ENCODE assay signal across 8 mouse cellular contexts in the genomic region with DNA sequence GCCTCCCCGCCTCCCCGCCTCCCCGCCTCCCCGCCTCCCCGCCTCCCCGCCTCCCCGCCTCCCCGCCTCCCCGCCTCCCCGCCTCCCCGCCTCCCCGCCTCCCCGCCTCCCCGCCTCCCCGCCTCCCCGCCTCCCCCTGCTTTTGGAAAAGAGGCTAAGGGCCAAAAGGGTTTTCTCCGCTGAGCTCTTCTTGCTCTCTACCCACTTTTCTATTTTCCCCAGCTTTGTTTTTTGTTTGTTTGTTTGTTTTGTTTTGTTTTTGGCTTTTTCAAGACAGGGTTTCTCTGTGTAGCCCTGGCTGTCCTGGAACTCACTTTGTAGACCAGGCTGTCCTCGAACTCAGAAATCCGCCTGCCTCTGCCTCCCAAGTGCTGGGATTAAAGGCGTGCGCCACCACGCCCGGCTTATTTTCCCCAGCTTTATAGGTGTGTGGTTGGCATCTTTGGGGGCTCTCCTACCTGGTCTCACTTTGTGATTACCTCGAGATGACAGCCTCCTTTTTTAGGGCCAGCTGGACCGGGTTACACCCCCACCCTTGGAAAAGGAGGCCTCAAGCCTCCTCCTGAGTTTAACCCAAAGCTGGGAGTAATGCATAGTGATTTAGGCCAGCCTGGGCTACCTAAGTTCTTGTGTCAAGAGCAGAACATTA. TPM values are rescaled to one million over a fixed set of nuclear protein-coding genes. Genes with fewer than 3 reads are reported as not detected.
DNase-seq lines count a peak whose midpoint lies in the region; ATAC-seq and TF ChIP-seq lines count a peak whose summit lies in the region.
"Not testable (repeated sequence)": the region's sequence is repeated elsewhere in the genome, so short reads cannot be mapped to it uniquely, and the experiment has no call there.

No protein-coding gene starts in this region.

- not testable (repeated sequence) for H3K36me3 ChIP-seq in embryonic facial prominence, embryonic 11.5 days (replicated peaks; ENCODE audit: control insufficient read depth, insufficient read depth, low read depth, low read length); intestine, embryonic 15.5 days; midbrain, embryonic 12.5 days; splenic B cell, adult 2 months (ENCODE audit: control insufficient read depth, insufficient read depth, low read length, poor library complexity, severe bottlenecking)

- WGBS in embryonic facial prominence, embryonic 11.5 days: 71% methylated on average over 8 of the region's 25 CpGs
- 77% methylated on average over 9 of the region's 25 CpGs for WGBS in intestine, embryonic 15.5 days
- 59% methylated on average over 14 of the region's 25 CpGs for WGBS in midbrain, embryonic 12.5 days

- ATAC-seq in embryonic facial prominence, embryonic 11.5 days (replicated peaks; ENCODE audit: insufficient number of reproducible peaks, low FRiP score, low TSS enrichment, low read depth): peak; percentile 69; the same call in 1 of the 2 replicates
- ATAC-seq in intestine, embryonic 15.5 days: peak; percentile 42
- peak; percentile 59 for ATAC-seq in midbrain, embryonic 12.5 days (ENCODE audit: low FRiP score, low read depth)

- H3K27ac ChIP-seq in embryonic facial prominence, embryonic 11.5 days (replicated peaks; ENCODE audit: low read depth, low read length); intestine, embryonic 15.5 days; midbrain, embryonic 12.5 days (replicated peaks): not testable (repeated sequence)

- TF ChIP-seq CTCF in brain, embryonic 14.5 days (IDR thresholded peaks at IDR 0.05; ENCODE audit: borderline replicate concordance, extremely low read depth, insufficient read depth, insufficient read length): not testable (repeated sequence)

- H3K9ac ChIP-seq in embryonic facial prominence, embryonic 11.5 days (replicated peaks; ENCODE audit: low read length); intestine, embryonic 15.5 days; midbrain, embryonic 12.5 days (replicated peaks): not testable (repeated sequence)

- H3K27me3 ChIP-seq in embryonic facial prominence, embryonic 11.5 days (ENCODE audit: control insufficient read depth, insufficient read depth, low read length); intestine, embryonic 15.5 days (replicated peaks); midbrain, embryonic 12.5 days; splenic B cell, adult 2 months (ENCODE audit: control insufficient read depth, insufficient read depth, low read length, poor library complexity, severe bottlenecking): not testable (repeated sequence)

- not testable (repeated sequence) for H3K4me3 ChIP-seq in embryonic facial prominence, embryonic 11.5 days (ENCODE audit: low read depth, low read length); intestine, embryonic 15.5 days (replicated peaks)
- H3K4me3 ChIP-seq in midbrain, embryonic 12.5 days: peak overlapping the region; percentile 20; the same call in 1 of the 2 replicates

- not testable (repeated sequence) for TF ChIP-seq POLR2A in brain, embryonic 14.5 days (IDR thresholded peaks at IDR 0.05; ENCODE audit: borderline replicate concordance, extremely low read depth, insufficient read depth, insufficient read length, poor library complexity, severe bottlenecking)

- H3K9me3 ChIP-seq in embryonic facial prominence, embryonic 11.5 days (replicated peaks; ENCODE audit: control insufficient read depth, low read length); intestine, embryonic 15.5 days; midbrain, embryonic 12.5 days: not testable (repeated sequence)

- peak; percentile 9 for DNase-seq in A20 (ENCODE audit: low read depth, low spot score)
- peak; percentile 18 for DNase-seq in brain, embryonic 14.5 days (ENCODE audit: low read depth)
- not testable (repeated sequence) for DNase-seq in embryonic facial prominence, embryonic 11.5 days (ENCODE audit: low spot score)
- peak; percentile 92 for DNase-seq in heart, adult 11 months
- DNase-seq in liver: peak; percentile 20
- peak; percentile 14 for DNase-seq in splenic B cell, adult 2 months (ENCODE audit: low read depth, low spot score)

- H3K4me1 ChIP-seq in embryonic facial prominence, embryonic 11.5 days (ENCODE audit: control insufficient read depth, insufficient read depth, low read length); intestine, embryonic 15.5 days (replicated peaks); midbrain, embryonic 12.5 days: not testable (repeated sequence)

- not testable (repeated sequence) for H3K4me2 ChIP-seq in embryonic facial prominence, embryonic 11.5 days (ENCODE audit: low read depth, low read length); intestine, embryonic 15.5 days (replicated peaks); midbrain, embryonic 12.5 days (replicated peaks)

RNA-seq across cellular contexts. Expression of a gene that starts 0.5 kb away (rescaled TPM):
- polyA plus RNA-seq in brain, embryonic 14.5 days (2012; rRNA removed): 18.8 and 27.9 TPM in 2 replicates
- polyA plus RNA-seq in embryonic facial prominence, embryonic 11.5 days (2014; fragmentation: Nextera tagmentation; extraction: Ambion mirVana): 52.0 and 57.8 TPM in 2 replicates
- polyA plus RNA-seq in intestine, embryonic 15.5 days (2015; fragmentation: Nextera tagmentation; extraction: Ambion mirVana): 31.8 and 37.5 TPM in 2 replicates
- polyA plus RNA-seq in midbrain, embryonic 12.5 days (2016; fragmentation: Nextera tagmentation; extraction: Ambion mirVana): 36.0 and 37.8 TPM in 2 replicates

RNA-seq across cellular contexts. Expression of a gene that starts 12.3 kb away (rescaled TPM):
- 47.1 and 67.7 TPM in 2 replicates for polyA plus RNA-seq in brain, embryonic 14.5 days (2012; rRNA removed)
- polyA plus RNA-seq in embryonic facial prominence, embryonic 11.5 days (2014; fragmentation: Nextera tagmentation; extraction: Ambion mirVana): 115 and 129 TPM in 2 replicates
- polyA plus RNA-seq in intestine, embryonic 15.5 days (2015; fragmentation: Nextera tagmentation; extraction: Ambion mirVana): 68.4 and 76.0 TPM in 2 replicates
- polyA plus RNA-seq in midbrain, embryonic 12.5 days (2016; fragmentation: Nextera tagmentation; extraction: Ambion mirVana): 92.5 and 96.1 TPM in 2 replicates

RNA-seq across cellular contexts. Expression of a gene that starts 59.4 kb away (rescaled TPM):
- polyA plus RNA-seq in brain, embryonic 14.5 days (2012; rRNA removed): 11.7 TPM in 2 replicates
- polyA plus RNA-seq in embryonic facial prominence, embryonic 11.5 days (2014; fragmentation: Nextera tagmentation; extraction: Ambion mirVana): 19.3 and 19.7 TPM in 2 replicates
- polyA plus RNA-seq in intestine, embryonic 15.5 days (2015; fragmentation: Nextera tagmentation; extraction: Ambion mirVana): 13.3 and 13.5 TPM in 2 replicates
- 18.6 and 18.7 TPM in 2 replicates for polyA plus RNA-seq in midbrain, embryonic 12.5 days (2016; fragmentation: Nextera tagmentation; extraction: Ambion mirVana)
